Mouse (Mus musculus): ENCODE results near the gene Trip10.

Trip10 gene

GRCm38 (mm10) chr17:57234254-57234928, 14.9 kb upstream of the Trip10 start:
- DNase-seq (ENCODE audit: low spot score in 2 of 2) = no peak

DNA sequence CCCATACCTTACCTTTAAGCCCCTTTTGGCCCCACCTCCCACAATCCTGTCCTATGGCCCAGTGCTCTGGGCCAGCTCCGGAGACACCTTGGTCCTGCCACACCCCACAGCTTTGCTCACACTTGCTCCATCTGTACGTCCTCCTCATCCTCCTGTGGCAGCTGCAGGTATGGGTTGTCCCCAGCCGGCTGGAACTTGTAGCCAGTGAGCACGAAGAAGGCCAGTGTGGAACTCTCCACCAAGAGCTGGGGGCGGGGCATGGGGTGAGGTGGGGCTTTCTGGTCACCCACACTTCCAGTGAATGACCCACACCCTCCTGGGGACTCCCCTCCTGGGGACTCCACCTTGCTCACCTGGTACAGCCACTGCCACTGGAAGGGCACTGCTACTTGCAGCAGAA, 13.5 kb upstream of the Trip10 start:
- no peak for DNase-seq (ENCODE audit: low spot score in 2 of 2)

GRCm38 (mm10) chr17:57237181-57237580, 12.1 kb upstream of the Trip10 start:
- no peak for DNase-seq (ENCODE audit: low spot score in 2 of 2)

DNA sequence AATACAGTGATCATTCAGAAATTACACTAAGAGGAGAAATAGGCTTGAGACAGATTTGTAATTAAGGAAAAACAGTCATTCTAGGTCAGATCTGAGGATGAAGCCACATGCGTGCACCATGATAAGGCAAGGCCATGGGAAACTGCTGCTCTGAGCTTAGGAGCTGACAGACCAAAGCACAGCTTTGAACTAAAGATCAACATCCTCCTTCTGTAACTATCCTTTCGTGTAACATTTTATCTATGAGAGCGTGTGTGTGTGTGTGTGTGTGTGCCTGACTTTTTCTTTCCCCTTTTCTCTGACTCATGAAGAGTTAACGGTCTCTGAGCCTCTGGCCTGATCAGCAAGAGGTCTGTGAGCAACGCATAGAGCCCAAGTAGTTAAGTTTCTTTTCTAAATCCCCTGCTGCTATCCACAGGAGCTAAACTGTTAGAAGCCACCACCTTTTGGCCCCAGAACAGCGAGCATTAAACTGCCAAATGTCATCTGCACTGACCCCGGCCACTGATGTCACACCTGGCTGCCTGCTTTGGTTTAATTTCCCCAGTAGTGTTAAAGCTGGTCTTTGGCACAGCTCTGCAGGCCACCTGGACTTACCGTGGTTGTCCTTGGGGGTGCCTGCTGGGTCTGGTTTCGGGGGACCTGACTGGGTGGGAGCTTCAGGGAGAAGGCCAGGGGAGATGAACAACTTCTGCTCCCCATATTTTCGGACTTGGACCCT, 5.4 kb upstream of the Trip10 start:
- DNase-seq (ENCODE audit: low spot score in 2 of 2) = no peak

DNA sequence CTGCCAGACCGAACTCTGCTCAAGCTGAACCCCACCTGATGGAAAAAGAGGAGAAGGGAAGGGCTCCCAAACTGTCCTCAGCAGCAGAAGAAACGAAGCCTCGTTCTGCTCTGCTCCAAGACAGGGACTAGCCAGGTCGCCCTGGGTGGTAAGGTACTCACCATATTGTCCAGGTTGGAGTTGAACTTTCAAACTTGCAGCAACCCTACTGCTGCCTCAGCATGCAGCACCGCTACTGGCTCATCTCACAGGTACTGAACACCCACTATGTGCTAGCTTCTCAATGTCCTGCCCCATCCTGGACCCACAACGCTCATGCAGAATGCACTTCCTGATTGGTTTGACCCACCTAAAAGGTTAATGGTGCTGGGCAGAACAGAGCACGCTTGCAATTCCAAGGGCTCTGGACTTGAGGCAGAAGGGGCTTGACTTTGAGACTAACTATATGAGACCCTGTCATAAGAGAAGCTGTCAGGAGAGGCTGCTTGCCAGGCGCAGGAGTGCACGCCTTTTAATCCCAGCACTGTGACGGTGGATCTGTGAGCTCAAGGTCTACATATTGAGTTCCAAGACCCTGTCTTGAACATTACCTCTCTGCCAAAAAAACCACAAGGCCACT, 3.8 kb upstream of the Trip10 start:
- DNase-seq (ENCODE audit: low spot score in 2 of 2) = no peak

DNA sequence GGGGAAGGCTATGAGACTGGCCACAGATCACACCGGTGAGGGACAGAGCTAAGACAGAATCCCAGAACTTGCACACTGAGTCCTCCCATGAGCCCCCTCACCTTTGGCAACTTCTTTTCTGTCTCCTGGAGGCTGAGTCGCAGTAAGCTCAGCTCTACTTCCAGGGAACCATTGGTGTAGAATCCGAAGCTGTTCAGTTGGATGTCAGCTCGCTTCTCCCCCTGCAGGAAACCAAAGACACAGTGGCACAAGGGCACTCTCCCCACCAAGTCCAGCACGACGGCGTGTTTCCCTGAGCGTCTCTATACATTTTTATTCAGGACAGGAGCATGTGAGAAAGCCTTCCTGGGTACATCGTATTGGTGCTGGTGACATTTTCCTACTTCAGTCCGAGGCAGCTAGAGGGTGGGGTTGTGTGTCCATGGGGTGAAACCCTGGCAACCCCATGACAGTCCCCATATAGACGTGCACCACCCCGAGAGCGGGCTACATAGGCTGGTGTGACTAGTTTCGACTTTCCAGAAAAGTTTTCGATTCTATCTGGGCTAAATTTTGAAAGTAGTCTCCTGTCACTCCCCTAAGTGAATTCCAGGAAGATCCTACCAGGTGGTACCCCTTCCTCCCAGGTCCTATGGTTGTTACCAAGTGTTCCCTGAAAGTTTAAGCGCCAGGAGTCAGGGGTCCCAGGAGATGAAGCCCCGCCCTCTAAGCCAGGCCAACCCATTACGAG, 2.4 kb upstream of the Trip10 start:
- DNase-seq (ENCODE audit: low spot score in 2 of 2) = no peak

GRCm38 (mm10) chr17:57247393-57248200, 1.7 kb upstream of the Trip10 start:
- peak; percentile 99 to 100 for DNase-seq (ENCODE audit: low spot score in 2 of 2)

GRCm38 (mm10) chr17:57248201-57248699, 1.0 kb upstream of the Trip10 start, which contains the start of gene Gpr108:
TSS of gene Gpr108 (minus strand) at chr17:57248446.
- DNase-seq (ENCODE audit: low spot score in 2 of 2) = peak; percentile 78 to 91

GRCm38 (mm10) chr17:57248771-57249170, 484 bp upstream of the Trip10 start:
- DNase-seq (ENCODE audit: low spot score in 2 of 2) = no peak

- peak in 1 of 2 experiments; percentile 34 for DNase-seq (ENCODE audit: low spot score in 2 of 2)
These were observed 1.4 kb downstream of the Trip10 start for GRCm38 (mm10) chr17:57250461-57251160.

GRCm38 (mm10) chr17:57251431-57251830, 2.2 kb downstream of the Trip10 start:
- DNase-seq (ENCODE audit: low spot score in 2 of 2) = no peak

DNA sequence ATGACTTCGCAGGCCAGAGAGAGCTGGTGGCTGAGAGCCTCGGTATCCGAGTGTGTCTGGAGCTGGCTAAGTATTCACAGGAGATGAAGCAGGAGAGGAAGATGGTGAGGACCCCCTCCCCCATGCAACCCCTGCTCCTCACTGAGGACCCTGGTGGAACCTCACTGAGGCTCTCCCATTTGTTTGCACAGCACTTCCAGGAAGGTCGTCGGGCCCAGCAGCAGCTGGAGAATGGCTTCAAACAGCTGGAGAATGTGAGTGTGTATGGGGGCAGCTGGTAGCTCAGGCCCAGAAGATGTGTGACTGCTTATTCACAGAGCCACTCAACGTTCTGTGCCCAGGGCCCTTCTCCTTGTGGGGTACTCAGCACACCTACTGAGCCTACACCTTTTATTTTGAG, 4.1 kb downstream of the Trip10 start:
- no peak for DNase-seq (ENCODE audit: low spot score in 2 of 2)

DNA sequence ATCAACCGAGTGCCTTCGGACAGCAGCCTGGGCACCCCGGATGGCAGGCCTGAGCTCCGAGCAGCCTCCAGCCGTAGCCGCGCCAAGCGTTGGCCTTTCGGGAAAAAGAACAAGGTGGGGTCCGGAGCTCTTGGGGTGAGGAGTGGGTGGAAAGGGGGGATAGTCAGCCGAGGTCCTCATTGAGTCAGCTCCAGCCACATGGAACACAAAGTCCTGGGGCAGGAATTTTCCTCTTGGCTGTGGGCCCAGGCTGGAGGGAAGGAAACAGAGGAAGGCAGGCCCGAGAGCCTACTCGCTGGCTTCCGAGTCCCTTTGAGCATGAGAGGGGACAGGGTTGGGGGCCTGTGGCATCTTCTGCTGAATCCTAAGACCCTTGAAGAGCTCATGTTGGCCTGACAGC, 6.1 kb downstream of the Trip10 start:
- DNase-seq (ENCODE audit: low spot score in 2 of 2) = no peak

GRCm38 (mm10) chr17:57256921-57257485, 7.7 kb downstream of the Trip10 start:
- DNase-seq (ENCODE audit: low spot score in 2 of 2) = no peak

- DNase-seq (ENCODE audit: low spot score in 2 of 2) = no peak
These were observed 8.9 kb downstream of the Trip10 start for GRCm38 (mm10) chr17:57258191-57258590.

DNA sequence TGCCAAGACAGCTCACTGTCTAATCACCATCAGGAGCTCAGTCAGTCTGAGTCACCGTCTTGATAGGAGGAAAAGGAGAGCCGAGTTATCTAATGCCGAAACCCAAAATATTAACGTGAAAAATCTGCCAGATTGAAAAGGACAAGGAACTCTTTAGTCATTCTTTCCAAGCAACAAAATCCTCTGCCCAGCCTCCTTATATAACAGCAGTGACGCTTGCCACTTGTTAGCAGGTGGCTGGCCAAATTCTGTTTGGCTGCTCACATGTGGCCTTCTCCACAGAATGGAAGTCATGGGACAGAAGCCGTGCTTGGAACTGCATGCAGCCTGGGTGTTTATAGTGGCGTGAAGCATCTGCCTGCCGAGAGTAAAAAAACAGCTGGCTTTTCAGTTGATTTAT, 10.5 kb downstream of the Trip10 start:
- peak in 1 of 2 experiments; percentile 47 for DNase-seq (ENCODE audit: low spot score in 2 of 2)

GRCm38 (mm10) chr17:57260351-57260750, 11.1 kb downstream of the Trip10 start:
- DNase-seq (ENCODE audit: low spot score in 2 of 2) = no peak

- DNase-seq (ENCODE audit: low spot score in 2 of 2) = no peak
These were observed 12.0 kb downstream of the Trip10 start for GRCm38 (mm10) chr17:57261286-57261685.

GRCm38 (mm10) chr17:57261796-57262195, 12.5 kb downstream of the Trip10 start:
- no peak for DNase-seq (ENCODE audit: low spot score in 2 of 2)

GRCm38 (mm10) chr17:57262901-57263550, 13.8 kb downstream of the Trip10 start:
- no peak for DNase-seq (ENCODE audit: low spot score in 2 of 2)
